Mouse (Mus musculus) liver, embryonic 14.5 days (tissue): ENCODE measurements at regions not wholly inside any gene's neighbourhood (a gene's known extent, or its start where the extent isn't known, plus 50 kb on each side); places are given as distances from the start of the nearest gene placed in this dataset.

Experiments
- CTCF ChIP-seq: IDR thresholded peaks from 2 replicates; pipeline ENCODE4 v1.5.1; 2016; ENCODE audit warnings: antibody characterized with exemption, low read depth, control low read depth
- EP300 ChIP-seq: IDR thresholded peaks from 2 replicates; pipeline ENCODE4 v1.6.1; 2016; ENCODE audit warnings: antibody characterized with exemption, low read depth

- TF ChIP-seq CTCF = no peak
- TF ChIP-seq EP300 = no peak
Measured at GRCm38 (mm10) chr4:119029091-119029490, 67.7 kb downstream of the Lao1 start.
